Mouse (Mus musculus) stomach, postnatal 0 days (tissue): ENCODE results near the gene Nup50.

Experiments
- CTCF ChIP-seq: IDR thresholded peaks from 2 replicates; pipeline ENCODE4 v1.5.1; 2016; ENCODE audit warnings: antibody characterized with exemption, low read depth, mild to moderate bottlenecking, moderate library complexity
- EP300 ChIP-seq: optimal IDR thresholded peaks from 2 replicates; pipeline ENCODE3; 2016; ENCODE audit warnings: antibody characterized with exemption

DNA sequence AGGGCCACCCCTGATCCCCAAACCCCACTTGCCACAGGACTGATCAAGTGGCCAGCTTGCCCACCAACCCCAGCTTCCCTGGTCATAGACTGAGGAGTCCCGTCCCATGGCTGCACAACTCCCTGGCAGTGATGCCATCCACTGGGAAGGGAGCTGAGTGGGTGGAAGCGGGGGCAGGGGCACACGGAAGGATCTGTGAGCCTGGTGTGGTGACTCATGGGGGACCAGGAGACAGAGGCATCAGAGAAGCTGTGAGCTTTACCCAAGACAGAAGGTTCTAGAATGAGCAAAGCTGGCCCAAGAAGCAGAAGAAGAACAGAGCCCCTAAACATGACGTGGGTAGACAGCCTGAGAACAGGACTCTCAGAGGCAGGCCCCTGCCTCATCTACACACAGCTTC lies 26.8 kb downstream of the Nup50 start:
- TF ChIP-seq CTCF: no peak
- TF ChIP-seq EP300: no peak
